Mouse (Mus musculus) cortical plate, adult 2 months (tissue): ENCODE data around the gene Grin2d.

ENCODE experiments used
- CTCF ChIP-seq: fragments of 200-500 bp; IDR thresholded peaks from 2 replicates; pipeline ENCODE4 v1.5.1; 2011; ENCODE audit warnings: mild to moderate bottlenecking, control low read depth, low read length; ENCODE audit not compliant: insufficient read depth; ENCODE audit errors: extremely low read depth
- POLR2A ChIP-seq: fragments of 200-500 bp; IDR thresholded peaks from 2 replicates; pipeline ENCODE4 v1.6.1; 2011; ENCODE audit warnings: mild to moderate bottlenecking, low read length, control low read depth; ENCODE audit not compliant: insufficient read depth; ENCODE audit errors: extremely low read depth

DNA sequence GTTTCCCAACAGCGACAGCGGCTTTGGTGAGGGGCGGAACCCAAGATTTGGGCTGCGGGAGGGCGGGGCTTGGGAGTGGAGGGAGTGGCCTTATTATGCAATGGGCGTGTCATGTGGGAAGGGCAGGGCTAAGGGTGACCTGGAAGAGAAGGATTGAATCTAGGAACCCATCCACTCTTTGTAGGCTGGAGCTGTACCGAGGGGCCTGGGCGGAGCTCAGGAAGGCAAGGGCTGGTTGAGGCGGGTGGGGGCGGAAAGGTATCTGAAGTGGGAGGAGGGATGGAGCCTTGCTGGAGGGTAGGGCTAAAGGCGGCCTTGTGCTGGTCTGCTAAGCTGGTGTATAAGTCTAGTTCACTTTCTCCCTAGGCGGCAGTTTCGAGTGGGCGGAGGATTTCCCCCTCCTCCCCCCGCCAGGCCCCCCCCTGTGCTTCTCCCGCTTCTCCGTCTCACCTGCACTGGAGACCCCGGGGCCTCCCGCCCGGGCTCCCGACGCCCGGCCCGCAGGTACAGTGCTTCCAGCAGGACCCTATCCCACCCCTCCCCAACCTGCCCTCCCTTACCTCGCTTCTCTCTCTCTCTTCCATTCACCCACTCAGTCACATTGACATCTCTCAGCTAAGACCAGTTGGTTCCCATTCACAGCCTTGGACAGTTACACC lies 77.5 kb downstream of the Grin2d start:
- TF ChIP-seq CTCF: no peak
- TF ChIP-seq POLR2A: no peak
